Mouse (Mus musculus) adrenal gland, adult 18-20 months (tissue): ENCODE data around the gene Trim43b. TPM values are rescaled to one million over a fixed set of nuclear protein-coding genes. Genes with fewer than 3 reads are reported as not detected.
"Not testable (repeated sequence)": the region's sequence is repeated elsewhere in the genome, so short reads cannot be mapped to it uniquely, and the experiment has no call there.

Experiments used
- DNase-seq, 2 experiments: peaks; one replicate each; pipeline ENCODE4 v3.0.0; 2021 to 2022; ENCODE audit warnings: low spot score in 2 of 2
- long read RNA-seq, 2 experiments: library from polyadenylated mRNA; stranded (forward); transcript quantifications; one replicate each; pipeline ENCODE4 v2.0.0; 2021
- total RNA-seq, 2 experiments: library from RNA; stranded (reverse); gene quantifications; 1 replicate in 1 of 2; 2 replicates in 1 of 2; pipeline ENCODE4 v1.2.3; 2021

Gene Trim43b
- under 1 TPM; 0.20 to 0.96 TPM for total RNA-seq
- long read RNA-seq, experiment 1, result 0 reads
- long read RNA-seq, experiment 2, result 0 reads

DNA sequence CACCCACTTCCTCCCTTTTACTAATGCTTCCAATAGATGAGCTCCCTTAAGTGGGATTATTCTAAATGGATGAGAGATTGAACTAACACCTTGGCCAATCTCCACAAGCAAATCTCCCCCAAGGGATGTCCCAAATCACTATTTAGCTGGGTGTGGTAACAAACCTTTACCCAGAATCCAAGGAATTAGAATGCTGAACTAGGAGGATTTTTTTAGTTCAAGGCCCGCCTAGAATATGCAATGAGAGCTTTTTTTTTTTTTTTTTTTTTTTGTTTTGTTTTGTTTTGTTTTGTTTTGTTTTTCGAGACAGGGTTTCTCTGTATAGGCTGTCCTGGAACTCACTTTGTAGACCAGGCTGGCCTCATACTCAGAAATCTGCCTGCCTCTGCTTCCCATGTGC is at the start of gene Trim43b:
Gene Trim43b (minus strand): TSS at position 101 of the 400 bp plus-strand sequence.
- not testable (repeated sequence) for DNase-seq

DNA sequence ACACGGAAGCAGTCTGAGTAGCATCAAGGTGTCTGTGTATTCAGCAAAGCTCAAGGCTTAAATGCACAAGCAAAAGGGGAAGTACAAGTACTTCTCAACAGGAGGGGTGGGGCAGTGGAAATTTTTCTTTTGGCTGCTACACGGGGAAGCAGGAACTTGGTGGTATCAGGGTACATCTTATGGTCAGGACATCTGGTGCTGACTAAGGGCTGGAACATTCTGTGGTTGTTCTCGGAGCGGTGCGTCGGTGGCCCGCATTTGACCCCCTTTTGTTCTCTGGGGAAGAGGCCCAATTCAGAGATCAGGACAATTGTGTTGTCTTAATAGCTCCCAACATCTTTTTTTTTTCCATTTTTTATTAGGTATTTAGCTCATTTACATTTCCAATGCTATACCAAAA is 11.9 kb upstream of the Trim43b start:
- DNase-seq, result not testable (repeated sequence)

DNA sequence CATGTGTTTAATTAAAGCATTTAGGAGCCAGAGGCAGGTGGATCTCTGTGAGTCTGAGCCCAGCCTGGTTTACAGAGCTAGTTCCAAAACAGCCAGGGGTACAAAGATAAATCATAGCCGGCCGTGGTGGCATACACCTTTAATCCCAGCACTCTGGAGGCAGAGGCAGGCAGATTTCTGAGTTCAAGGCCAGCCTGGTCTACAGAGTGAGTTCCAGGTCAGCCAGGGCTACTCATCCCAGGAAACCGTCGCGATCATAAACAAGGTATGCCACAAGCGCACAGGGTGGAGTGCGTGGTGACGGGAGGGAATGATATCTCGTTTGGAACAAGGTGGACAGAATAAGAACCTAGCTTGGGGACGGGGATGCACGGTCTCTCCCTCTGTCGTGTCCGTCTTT is 5.9 kb downstream of the Trim43b start:
- not testable (repeated sequence) for DNase-seq

DNA sequence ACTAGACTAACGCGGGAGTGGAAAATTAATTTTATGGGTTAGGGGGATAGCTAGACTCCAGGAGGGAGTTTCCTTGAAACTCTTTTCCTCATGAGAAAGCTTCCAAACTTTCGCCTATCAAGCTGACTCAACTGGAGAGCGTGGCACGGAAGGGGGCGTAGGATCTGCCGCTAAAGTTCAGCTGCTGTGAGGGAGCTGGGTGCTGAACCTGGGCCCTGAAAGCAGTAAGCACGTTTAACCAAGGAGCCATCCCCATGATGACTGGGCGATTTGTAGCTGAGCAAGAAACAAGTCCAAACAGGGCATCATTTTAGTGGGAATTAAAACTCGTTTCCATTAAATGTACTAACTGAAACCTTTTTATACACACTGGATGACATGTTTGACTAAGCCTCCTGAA is 13.0 kb downstream of the Trim43b start:
- not testable (repeated sequence) for DNase-seq

DNA sequence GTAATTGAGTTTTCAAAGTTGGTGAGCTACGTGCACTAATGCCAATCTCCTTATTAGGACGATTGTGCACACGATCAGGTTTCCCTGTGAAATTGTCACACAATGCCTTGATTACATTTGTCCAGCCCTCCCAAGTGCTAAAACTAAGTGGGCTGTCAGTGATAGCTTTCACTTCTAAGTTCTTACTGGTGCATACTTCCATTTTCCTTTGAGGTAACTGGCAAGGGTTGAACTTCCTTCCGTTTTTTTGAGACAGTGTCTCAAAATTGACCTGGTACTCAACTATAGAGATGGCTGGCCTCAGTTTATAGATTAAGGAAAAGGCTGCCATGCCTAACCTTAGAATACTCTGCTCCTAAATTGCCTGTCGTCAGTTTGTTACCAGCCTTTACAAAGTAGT is 16.1 kb downstream of the Trim43b start:
- DNase-seq, result not testable (repeated sequence)

DNA sequence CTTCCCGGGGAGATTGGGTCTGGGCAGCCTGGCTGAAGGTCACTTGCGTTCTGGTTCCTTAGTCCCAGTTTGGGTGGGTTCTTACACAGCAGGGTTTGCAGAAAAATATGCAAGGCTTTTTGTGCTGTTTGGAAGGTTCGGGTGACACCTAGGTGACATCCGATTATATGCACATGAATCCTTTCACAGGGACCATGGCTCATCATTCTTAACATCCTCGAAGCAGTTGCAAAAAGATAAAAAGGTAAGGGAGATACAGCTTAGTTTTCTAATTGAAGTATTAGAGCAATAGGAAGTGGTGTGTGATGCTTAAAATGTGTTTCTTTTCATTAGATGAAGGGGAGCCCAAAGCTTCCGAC is 25.5 kb downstream of the Trim43b start:
- DNase-seq, result not testable (repeated sequence)

DNA sequence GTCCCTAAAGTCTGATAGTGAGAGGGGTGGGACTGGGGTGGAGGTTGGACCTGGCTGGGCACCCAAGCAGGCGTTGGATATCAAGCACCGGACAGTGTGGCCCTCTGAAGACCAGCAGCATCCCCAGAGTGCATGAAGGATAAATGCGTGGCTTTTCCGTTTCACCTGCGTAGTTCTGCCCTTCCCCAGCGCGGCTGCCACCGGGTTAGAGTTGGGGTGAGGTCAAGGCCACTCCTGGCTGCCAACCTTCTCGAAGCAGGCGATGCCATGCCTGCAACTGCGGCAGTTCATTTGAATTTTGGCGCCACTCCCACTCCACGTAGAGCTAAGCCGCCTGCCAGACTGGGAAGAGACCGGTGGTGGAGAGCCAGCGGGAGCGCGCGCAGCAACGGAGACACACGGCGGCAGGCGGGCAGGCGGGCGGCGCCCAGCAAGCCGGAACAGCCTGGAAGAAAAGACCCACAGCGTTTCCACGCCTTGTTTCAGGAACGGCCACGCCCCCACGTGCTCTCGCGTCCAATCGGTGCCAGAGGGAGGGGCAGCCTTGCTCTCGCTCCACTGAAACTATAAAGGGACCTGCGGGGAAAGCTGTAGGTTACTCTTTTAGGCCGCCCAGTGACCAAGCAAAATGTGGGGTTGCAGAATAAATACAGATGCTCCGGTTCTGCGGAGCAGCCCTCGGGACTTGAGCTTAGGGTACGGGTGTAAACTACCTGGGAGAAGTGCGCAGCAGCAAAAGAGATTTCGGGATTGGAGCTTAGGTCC is 26.1 kb downstream of the Trim43b start:
- DNase-seq, result peak; percentile 54 to 61

Other genes starting within 250 kb of the Trim43b start
- 1 to 10 TPM; 2.1 to 2.3 TPM for gene Bcl2a1a, start 135.9 kb downstream of the Trim43b start, total RNA-seq
- gene Bcl2a1b, start 106.4 kb upstream of the Trim43b start, total RNA-seq, result 1 to 10 TPM; 2.9 to 6.4 TPM
- gene Gm29094, start 106.5 kb upstream of the Trim43b start, total RNA-seq, result not detected
- gene Mthfs, start 117.8 kb upstream of the Trim43b start, total RNA-seq, result 10 to 100 TPM; 28.8 to 29.8 TPM